Mouse (Mus musculus): ENCODE results near the gene Efcab6.

Efcab6 gene

DNA sequence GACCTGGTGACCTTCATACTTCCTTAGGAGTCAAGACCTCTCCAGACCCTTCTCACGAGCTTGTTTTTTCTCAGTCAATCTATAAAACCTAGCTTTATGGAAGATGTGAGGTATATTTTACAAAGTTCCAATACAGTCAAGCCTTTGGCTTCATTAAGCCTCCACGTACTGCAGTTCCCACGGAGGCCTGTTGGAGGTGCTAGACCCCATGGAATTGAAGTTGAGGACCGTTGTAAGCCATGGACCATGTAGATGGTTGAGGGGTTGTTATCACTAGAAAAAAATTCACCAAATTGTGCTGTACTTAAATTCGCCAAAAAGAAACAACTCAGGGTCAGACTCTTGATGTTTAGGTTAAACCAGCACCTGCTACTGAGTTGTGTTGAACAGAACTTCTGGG lies 9.1 kb downstream of the Efcab6 start:
- DNase-seq: no peak

- DNase-seq: peak; percentile 57
These were observed 11.3 kb downstream of the Efcab6 start for GRCm38 (mm10) chr15:84053859-84054258.

- no peak for DNase-seq
These were observed 11.9 kb downstream of the Efcab6 start for GRCm38 (mm10) chr15:84053240-84053639.

DNA sequence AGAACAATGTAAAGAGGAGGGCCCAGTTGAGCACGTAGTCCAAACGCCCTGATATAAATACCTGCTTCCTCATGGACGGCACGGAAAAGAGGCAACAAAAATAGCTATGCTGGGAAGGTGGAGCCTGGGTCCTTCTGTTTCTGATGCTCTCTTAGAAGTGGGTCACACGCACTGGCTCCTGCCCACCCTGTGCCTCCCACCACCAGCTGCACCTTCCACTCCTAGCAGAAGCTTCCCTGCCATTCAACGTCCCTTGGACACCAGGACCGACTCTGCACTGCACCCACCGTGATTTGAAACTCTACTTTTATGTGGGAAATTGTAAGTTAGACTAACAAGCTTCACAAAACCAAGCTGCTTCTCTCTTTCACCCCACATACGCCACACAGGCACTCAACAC lies 12.8 kb downstream of the Efcab6 start:
- no peak for DNase-seq

DNA sequence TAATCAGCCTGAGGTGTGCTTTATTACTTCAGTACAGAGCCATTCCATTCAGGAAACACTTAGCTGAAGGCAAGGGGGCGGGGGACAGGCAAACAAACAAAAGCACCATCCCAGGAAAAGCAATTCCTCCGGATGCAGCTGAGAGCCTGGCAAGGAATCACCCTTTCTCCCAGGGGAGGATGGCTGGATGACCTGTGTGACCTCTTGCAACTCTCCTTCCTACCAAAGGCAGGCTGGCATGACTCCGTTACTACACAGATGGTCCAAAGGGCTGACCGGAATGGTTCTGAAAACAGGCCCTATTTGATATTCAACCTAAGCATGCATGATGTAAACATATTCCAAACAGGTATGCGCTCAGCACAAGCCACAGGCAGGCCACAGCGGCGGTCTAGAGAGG lies 15.6 kb downstream of the Efcab6 start:
- DNase-seq: no peak

GRCm38 (mm10) chr15:84045562-84045961 lies 19.6 kb downstream of the Efcab6 start:
- DNase-seq: no peak

DNA sequence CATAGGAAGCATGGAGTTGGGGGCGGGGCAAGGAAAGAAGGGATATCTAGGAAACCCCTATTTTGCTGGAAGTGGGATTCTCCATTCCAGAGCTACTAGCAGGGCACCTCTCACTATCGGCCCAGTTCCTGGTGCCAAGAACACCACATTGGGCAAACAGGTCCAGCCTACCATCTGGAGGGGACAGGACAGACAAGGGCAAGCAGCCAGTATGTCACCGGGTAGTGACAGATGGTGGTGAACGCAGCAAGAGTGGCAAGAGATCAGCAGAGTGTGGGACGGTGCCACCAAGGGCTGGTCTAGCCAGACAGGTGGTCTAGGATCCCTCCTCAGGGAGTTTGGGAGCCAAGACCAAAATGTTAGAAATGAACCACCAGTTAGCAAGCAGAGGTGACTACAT lies 28.1 kb downstream of the Efcab6 start:
- DNase-seq: peak; percentile 96

DNA sequence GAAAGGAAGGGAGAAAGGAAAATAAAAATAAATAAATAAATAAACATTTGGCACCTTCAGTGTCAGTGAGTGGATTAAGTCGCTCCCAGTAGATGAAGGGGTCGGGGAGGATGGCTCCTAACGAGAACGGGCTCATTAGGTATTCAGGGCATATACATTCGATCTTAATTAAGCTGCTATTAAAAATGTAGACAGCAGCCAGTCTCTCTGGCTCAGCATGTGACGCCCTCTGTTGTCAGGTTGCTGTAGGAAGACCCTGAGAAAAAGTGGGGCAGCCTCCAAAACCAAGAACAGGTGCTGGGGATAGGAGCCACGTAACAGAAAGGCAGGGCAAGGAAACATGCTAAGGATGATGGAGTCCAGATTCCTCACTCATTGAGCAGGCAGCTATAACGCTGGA lies 39.5 kb downstream of the Efcab6 start:
- DNase-seq: no peak

GRCm38 (mm10) chr15:84024851-84025250 lies 40.3 kb downstream of the Efcab6 start:
- peak; percentile 74 for DNase-seq

DNA sequence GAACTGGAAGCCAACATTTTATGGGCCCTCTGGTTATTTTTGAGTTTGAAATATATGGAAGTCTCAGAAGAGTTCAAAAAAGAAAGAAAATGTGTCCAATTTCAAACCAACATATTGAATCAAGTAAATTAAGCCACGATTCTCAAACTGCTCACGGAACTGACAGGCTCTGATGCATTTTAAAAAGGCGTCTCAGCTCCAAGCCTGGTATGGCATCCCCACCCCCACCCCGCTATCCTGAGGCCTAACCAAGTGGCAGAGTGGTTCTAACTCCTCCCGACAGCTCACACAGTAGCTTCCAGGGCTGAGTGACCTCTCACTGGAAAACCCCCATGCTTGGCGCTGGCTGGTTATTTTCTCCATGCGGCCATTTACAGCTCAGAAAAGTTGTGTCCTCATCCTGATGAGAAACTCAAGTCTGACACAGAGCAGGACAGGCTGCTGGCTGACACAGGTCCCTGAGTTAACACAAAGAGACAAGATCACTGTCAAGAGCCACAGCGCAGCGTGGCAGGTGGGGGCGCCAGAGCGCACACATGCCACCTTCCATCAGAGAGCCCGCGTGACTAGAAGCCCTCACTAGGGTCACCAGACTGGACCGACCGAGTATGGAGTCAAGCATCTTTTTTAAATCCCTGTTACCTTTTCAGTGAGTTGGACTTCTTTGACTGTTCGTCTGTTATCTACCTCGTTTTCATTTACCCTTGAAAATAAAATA lies 55.7 kb downstream of the Efcab6 start:
- DNase-seq: no peak

GRCm38 (mm10) chr15:84004306-84004705 lies 60.9 kb downstream of the Efcab6 start:
- DNase-seq: no peak

GRCm38 (mm10) chr15:83999071-83999470 lies 66.1 kb downstream of the Efcab6 start:
- DNase-seq: no peak

GRCm38 (mm10) chr15:83998586-83998985 lies 66.6 kb downstream of the Efcab6 start:
- DNase-seq: no peak

- DNase-seq: peak; percentile 55
These were observed 67.1 kb downstream of the Efcab6 start for GRCm38 (mm10) chr15:83998115-83998514.

DNA sequence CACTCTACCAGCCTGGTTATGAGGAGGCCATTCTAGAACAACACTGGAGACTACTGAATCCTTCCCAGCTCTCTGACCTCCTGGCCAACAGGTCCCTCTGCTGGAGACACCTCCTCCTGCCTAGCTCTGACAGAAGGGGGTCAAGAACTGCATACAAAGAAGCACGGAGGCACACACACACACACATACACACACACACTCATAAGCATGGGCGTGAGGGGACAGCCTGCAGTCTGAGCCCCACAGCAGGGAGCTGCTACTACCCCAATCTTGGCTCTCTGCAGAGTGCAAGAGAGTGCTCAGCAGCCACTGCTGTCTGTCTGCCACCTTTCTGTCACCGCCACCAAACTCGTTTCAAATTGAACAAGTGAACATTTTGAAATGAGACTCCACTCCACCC lies 67.6 kb downstream of the Efcab6 start:
- DNase-seq: peak; percentile 19

DNA sequence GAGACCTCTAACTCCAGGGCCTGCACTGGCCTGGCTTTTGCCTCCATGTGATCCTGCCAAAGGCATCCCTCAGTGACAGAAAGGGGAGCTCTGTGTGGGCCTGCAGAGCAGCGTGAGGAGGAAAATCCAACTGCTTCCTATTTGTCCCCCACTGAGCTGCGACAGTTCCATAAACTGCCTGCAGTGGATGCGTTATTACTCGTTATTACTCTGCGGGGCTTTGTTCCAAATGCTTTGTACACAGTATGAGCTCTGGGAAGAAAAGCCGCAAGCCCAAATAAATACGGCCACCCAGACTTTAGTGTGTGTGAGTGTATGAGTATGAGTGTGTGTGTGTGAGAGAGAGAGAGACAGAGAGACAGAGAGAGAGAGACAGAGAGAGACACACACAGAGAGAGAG lies 68.3 kb downstream of the Efcab6 start:
- peak; percentile 8 for DNase-seq

DNA sequence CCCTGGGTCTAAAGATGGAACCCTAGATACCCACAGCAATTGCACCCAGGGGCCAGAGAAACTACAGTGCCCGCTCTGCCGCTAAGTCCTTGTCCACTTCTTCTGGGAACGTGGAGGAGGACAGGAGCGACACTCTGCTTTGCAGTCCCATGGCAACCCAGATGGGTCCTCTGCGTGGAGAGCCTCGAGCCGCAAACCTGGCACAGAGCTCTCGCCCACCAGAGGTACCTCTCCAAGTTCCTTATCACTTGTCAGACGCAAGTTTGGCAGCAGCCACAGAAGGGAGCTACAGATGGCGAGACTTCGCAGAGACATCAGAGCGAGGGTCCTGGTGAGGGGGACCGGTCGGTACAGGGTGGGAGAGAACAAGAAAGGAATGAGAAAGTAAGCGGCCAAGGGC lies 73.0 kb downstream of the Efcab6 start:
- no peak for DNase-seq

DNA sequence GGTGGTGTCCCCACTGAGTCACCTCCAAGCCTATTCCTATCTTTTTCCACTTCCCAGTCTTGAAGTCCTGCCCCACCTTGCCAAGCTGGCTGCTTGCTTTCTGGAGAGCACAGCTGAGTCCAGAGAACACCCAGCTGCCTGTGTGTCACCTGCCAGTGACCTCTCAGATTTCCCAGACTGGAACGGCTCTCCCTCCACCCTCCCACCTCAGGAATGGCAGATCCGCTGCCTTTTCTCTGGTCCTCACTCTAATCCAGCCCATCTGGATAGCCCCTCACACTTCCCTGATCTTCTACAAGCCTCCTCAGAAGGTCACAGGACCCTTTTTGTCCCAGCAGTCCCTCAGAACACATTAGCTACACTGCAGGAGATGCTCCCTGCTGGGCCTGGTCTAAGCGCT lies 73.7 kb downstream of the Efcab6 start:
- no peak for DNase-seq

- no peak for DNase-seq
These were observed 75.9 kb downstream of the Efcab6 start for GRCm38 (mm10) chr15:83989241-83989640.

GRCm38 (mm10) chr15:83988087-83988486 lies 77.1 kb downstream of the Efcab6 start:
- no peak for DNase-seq

DNA sequence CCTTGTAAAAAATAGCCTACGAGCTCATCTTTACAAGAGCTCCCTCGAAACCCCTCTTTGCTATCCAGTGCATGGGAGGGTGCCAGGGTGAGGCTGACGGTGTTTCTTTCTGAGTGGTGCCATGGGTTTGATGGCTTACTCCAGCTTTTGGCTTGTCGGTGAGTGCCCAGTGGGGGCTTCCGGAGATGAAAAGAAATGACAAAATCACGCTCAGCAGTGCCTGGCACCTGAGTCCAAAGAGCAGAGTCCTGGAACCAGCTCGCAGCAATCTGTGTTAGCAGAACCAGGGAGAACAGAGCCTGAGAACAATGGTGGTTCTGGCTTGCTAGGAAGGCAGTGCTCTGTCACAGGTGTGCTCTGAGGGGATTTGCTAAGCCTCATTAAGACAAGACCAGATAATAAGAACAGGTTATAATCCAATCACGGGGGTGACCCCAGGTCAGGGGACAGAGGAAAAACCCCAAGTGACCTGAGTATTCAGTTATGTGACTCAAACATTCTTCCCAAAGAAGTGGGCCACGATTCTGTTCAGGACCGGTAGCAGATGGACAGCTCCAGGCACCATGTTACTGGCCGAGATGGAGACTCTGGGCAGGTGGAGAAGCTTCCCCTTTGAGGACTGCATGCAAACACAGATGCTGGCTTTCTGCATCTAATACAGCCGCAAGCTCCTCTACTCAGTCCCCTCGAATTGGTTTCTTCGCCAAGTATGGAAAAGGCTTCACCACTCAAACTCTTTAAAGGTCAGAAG lies 82.8 kb downstream of the Efcab6 start:
- peak; percentile 17 for DNase-seq

- no peak for DNase-seq
These were observed 86.3 kb downstream of the Efcab6 start for GRCm38 (mm10) chr15:83978865-83979264.

DNA sequence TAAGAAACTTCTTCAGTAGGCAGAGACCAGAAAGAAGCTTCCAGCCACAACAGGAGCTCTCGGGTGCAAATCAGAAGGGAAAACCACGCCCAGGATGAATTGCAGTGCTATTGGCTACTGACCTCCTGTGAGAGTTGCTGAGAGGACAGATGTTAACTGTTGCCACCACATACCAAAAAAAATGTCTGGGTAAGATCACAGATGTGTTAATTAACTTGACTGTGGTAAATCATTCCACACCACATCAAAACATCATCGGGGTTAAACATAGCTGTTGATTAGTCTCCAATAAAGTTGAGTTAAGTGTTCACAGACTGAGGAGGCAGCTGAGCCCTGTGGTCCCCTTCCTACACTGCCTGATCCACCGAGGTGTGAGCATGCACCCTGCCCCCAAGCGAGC lies 88.1 kb downstream of the Efcab6 start:
- DNase-seq: no peak

GRCm38 (mm10) chr15:83972206-83972605 lies 93.0 kb downstream of the Efcab6 start:
- DNase-seq: no peak

DNA sequence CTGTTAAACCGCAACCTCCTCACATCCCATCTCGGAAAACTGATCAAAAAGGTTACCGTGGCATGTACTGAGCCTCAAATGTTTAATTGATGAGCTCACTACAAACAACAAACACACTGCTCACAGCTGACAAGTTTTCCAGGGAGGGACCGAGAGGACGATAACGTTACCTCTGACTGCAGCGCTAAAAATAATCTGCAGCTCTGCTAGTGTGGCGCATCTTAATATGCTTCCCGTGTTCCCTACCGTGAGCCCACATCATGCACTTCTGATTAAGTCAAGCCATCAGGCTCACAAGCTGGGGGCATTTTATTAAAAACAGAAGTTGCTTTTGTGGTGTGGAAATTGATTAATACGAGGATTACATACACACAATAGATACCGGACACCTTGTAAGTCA lies 97.4 kb downstream of the Efcab6 start:
- DNase-seq: no peak
